Mouse (Mus musculus) erythroblast, embryonic 14.5 days (primary cell): Measurements from ENCODE around the gene Pde4d.

Experiments
- GATA1 ChIP-seq: IDR thresholded peaks from 2 replicates; pipeline ENCODE4 v1.6.1; 2012; ENCODE audit warnings: low read length, inconsistent platforms, mixed read lengths
- TAL1 ChIP-seq: IDR thresholded peaks from 3 replicates; pipeline ENCODE4 v1.6.1; 2012; ENCODE audit warnings: low read length, inconsistent platforms, mixed read lengths

GRCm38 (mm10) chr13:109096654-109097053 is 646.9 kb downstream of the Pde4d start:
- no peak for TF ChIP-seq GATA1
- TF ChIP-seq TAL1, result no peak
